Mouse (Mus musculus) midbrain, embryonic 15.5 days (tissue): ENCODE results near the gene B430306N03Rik. TPM values are rescaled to one million over a fixed set of nuclear protein-coding genes. Genes with fewer than 3 reads are reported as not detected.
A peak's percentile ranks its signal among the peaks of the same experiment; 100 is the strongest.

Experiments used
- ATAC-seq: fragments of 200-750 bp; cut with Nextera tagmentation; replicated peaks from 2 replicates; pipeline ENCODE4 v1.8.0; 2017; ENCODE audit warnings: moderate TSS enrichment
- H3K27ac ChIP-seq: fragments of 300-500 bp; sonication (generic); 2 replicates; pipeline ENCODE4 v1.5.1; 2015; ENCODE audit warnings: mild to moderate bottlenecking, inconsistent platforms
- H3K27me3 ChIP-seq: fragments of 300-500 bp; sonication (generic); replicated peaks from 2 replicates; pipeline ENCODE4 v1.6.1; 2015; ENCODE audit warnings: inconsistent platforms
- H3K36me3 ChIP-seq: fragments of 300-500 bp; sonication (generic); replicated peaks from 2 replicates; pipeline ENCODE4 v1.6.1; 2015; ENCODE audit warnings: inconsistent platforms
- H3K4me1 ChIP-seq: fragments of 300-500 bp; sonication (generic); 2 replicates; pipeline ENCODE4 v1.6.1; 2015; ENCODE audit warnings: inconsistent platforms
- H3K4me2 ChIP-seq: fragments of 300-500 bp; sonication (generic); 2 replicates; pipeline ENCODE4 v1.6.1; 2015; ENCODE audit warnings: inconsistent platforms, mild to moderate bottlenecking, moderate library complexity
- H3K4me3 ChIP-seq: fragments of 300-500 bp; sonication (generic); 2 replicates; pipeline ENCODE4 v1.5.1; 2015; ENCODE audit warnings: mild to moderate bottlenecking, inconsistent platforms
- H3K9ac ChIP-seq: fragments of 300-500 bp; sonication (generic); 2 replicates; pipeline ENCODE4 v1.6.1; 2015; ENCODE audit warnings: mild to moderate bottlenecking, inconsistent platforms
- H3K9me3 ChIP-seq: fragments of 300-500 bp; sonication (generic); 2 replicates; pipeline ENCODE4 v1.6.1; 2016; ENCODE audit warnings: inconsistent platforms
- whole genome bisulfite sequencing: fragments of 180-500 bp; shearing (Covaris S2); methylation state at CpG from one replicate; pipeline ENCODE4 v1.1.7; 2015; ENCODE audit warnings: mixed read lengths; 5-methylcytosine and 5-hydroxymethylcytosine counted together
- polyA plus RNA-seq: library from polyadenylated mRNA; unstranded; fragments of >200 nt; fragmentation: Nextera tagmentation; extraction: Ambion mirVana; gene quantifications from 2 replicates; pipeline ENCODE4 v1.2.1, GENCODE M21; 2015

The B430306N03Rik gene
- polyA plus RNA-seq, 1 experiment from 2014 or later: 0.09 TPM

DNA sequence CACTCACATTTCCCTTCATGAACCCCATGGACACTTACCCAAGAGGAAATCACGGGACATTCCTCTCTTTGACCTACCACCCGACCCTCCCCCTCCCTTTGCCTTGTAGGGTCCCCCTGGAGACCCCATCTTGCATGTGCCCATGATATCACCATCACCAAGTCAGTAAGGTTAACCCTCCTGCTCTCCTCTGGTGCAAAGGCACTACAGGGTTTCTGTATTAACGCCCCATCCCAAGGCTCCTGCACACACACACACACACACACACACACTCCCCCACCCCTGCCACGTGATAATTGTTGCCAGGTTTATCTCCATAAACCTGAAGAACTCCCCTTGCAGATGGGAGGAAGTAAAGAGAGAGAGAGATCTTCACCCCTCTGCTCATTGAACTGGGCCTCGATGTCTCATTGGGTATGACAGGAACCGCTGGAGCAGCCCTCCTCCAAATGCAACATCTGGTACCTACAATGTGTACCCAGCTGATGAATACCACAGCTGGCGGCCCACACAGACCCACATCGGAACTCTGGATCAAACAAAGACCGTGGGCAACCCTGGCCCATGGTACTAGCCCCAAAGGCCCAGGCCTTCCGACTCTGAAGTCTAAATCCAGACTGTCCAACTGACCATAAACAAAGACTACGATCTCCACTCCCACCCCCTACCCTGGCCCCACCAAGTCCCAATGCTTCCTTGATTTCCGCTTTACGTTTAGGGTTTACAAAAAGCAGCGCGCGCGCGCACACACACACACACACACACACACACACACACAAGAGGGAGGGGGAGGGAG, 34.8 kb upstream of the B430306N03Rik start:
- ATAC-seq: peak; percentile 65
- peaks cover 9% of the 10 kb centered on the region for H3K4me1 ChIP-seq
- no peaks in the 10 kb centered on the region for H3K9me3 ChIP-seq
- peak overlapping the region; percentile 30 for H3K4me3 ChIP-seq
- peak overlapping the region; percentile 34; the same call in 1 of the 2 replicates for H3K9ac ChIP-seq
- H3K36me3 ChIP-seq: no peaks in the 10 kb centered on the region
- whole genome bisulfite sequencing: 31% methylated on average over 14 of the region's 18 CpGs
- H3K27me3 ChIP-seq: no peaks in the 10 kb centered on the region
- peak overlapping the region; percentile 49 for H3K4me2 ChIP-seq
- H3K27ac ChIP-seq: no peak overlapping the region

DNA sequence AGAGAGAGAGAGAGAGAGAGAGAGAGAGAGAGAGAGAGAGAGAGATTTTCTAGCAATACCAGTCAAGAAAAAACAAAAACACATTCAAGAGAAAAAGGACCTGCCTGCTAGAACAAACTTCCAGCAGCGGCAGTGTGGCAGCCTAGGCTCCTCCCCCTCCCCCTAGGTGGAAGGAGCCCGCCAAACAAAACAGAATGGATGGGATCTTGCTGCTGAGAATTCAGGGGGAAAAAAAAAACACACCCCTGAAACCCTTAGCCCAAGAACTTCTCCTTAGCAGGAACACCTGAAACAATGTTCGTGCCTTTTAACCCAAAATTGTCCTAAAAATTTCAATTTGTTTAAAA, 34.2 kb upstream of the B430306N03Rik start:
- Histone ChIP-seq H3K9ac (peak overlapping the region; percentile 34; the same call in 1 of the 2 replicates), H3K4me2 (peak overlapping the region; percentile 49), H3K4me1 (peaks cover 9% of the 10 kb centered on the region), H3K27me3 (no peaks in the 10 kb centered on the region), H3K36me3 (no peaks in the 10 kb centered on the region), H3K4me3 (peak overlapping the region; percentile 30), H3K27ac (no peak overlapping the region), H3K9me3 (no peaks in the 10 kb centered on the region)
- WGBS: 10% methylated on average over 3 of the region's 3 CpGs
- ATAC-seq: 0 out of 2 replicates have a peak, but pooled peaks have one; percentile 71

DNA sequence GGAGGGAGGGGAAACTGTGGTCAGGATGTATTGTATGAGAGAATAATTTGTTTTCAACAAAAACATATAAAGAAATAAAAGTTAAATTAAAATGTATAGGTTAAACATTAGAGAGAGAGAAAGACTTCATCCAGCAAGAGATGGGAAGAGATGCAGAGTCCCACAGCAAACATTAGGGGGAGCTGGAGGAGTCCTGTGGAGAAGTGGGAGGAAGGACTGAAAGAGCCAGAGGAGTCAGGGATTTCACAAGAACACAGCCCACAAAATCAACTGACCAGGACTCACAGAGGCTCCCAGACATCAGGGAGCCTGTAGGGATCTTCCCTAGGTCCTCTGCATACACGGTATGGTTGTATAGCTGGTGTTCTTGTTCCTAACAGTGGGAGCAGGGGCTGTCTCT, 29.2 kb upstream of the B430306N03Rik start:
- Histone ChIP-seq H3K9ac (no peak overlapping the region), H3K4me2 (no peak overlapping the region), H3K27ac (no peak overlapping the region), H3K36me3 (no peaks in the 10 kb centered on the region), H3K4me3 (no peak overlapping the region), H3K4me1 (peaks cover 2% of the 10 kb centered on the region; the same call in 1 of the 2 replicates), H3K9me3 (no peaks in the 10 kb centered on the region), H3K27me3 (no peaks in the 10 kb centered on the region)
- WGBS: 54% methylated on average over 1 of the region's 1 CpGs
- ATAC-seq: no peak

DNA sequence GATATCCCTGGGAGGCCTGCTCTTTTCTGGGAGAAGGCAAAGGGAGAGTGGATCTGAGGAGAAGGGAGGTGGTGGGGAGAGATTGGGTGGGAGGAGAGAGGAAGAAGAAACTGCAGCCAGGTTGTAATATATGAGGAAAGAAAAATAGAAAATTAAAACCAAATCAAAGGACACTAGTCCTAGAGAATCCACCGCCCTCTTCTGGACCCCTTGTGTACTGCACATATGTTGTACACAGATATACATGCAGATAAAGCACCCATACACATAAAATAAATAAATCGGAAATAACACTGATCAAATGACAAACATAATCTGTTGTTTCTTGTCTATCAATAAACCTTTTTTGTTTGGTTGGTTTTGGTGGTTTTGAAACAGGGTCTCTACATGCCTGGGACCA, 28.7 kb upstream of the B430306N03Rik start:
- Histone ChIP-seq H3K4me3 (no peak overlapping the region), H3K9me3 (no peaks in the 10 kb centered on the region), H3K4me1 (no peaks in the 10 kb centered on the region), H3K27ac (no peak overlapping the region), H3K9ac (no peak overlapping the region), H3K4me2 (no peak overlapping the region), H3K27me3 (no peaks in the 10 kb centered on the region), H3K36me3 (no peaks in the 10 kb centered on the region)
- 70% methylated on average over 2 of the region's 2 CpGs for WGBS
- no peak for ATAC-seq

DNA sequence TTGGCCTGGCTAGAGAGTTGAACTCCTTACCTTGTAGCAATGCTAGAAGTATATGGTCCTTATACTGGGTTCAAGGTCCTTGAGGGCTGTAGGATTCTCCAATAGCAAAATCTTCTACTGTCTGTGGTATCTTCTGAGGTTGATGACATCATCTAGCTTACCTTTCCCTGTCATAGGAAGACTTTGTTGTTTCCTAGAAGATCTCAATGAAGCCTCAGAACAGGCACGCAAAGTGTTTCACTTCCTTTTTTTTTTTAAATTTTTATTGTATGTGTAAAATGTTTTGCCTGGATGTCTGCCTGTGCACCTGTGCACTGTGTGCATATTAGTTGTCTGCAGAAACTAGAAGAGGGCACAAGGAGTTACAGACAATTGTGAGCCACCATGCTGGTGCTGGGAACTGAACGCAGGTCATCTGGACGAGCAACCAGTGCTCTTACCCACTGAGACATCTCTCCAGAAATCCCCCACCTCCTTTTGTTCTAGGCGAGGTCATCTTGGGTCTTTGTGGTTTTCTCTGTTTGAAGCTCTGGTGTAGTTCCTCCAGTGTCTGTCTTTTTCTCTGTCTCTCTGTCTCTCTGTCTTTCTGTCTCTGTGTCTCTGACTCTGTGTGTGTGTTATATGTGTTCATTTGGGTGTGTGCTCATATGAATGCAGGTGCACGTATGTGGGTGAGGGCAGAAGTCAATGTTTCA, 22.3 kb upstream of the B430306N03Rik start:
- no peak overlapping the region for H3K9ac ChIP-seq
- no peaks in the 10 kb centered on the region for H3K9me3 ChIP-seq
- no peak overlapping the region for H3K4me3 ChIP-seq
- no peak for ATAC-seq
- no peaks in the 10 kb centered on the region for H3K4me1 ChIP-seq
- no peaks in the 10 kb centered on the region for H3K27me3 ChIP-seq
- WGBS: 85% methylated on average over 5 of the region's 5 CpGs
- no peak overlapping the region for H3K27ac ChIP-seq
- H3K4me2 ChIP-seq: no peak overlapping the region
- no peaks in the 10 kb centered on the region for H3K36me3 ChIP-seq

DNA sequence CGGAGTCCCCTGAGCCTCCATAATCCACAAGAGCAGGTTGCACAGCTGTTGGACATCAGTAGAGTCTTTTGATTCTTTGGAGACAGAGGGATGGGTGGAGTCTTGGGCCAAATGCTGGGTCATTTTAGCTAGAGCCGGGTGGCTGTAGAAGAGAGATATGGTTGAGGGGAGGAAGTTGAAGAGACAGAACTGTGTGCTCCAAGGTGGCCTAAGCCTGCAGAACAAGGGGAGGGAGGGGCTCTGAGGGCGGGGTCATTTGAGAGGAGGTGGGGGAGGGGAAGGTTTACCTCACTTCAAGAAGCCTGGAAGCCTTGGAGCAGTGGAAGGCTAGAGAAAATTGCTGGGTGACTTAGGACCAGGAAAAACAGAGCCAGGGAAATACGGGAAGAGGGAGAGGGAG, 16.7 kb upstream of the B430306N03Rik start, which contains the start of gene Treml2:
TSS of gene Treml2 (plus strand) at position 296 of the 400 bp plus-strand sequence.
- Histone ChIP-seq H3K27me3 (no peaks in the 10 kb centered on the region), H3K4me3 (no peak within 1 kb of the TSS), H3K4me1 (no peaks in the 10 kb centered on the region), H3K36me3 (no peaks in the 10 kb centered on the region), H3K27ac (no peak within 1 kb of the TSS), H3K9me3 (no peaks in the 10 kb centered on the region), H3K9ac (no peak within 1 kb of the TSS), H3K4me2 (no peak within 1 kb of the TSS)
- no peak for ATAC-seq
- 44% methylated on average over 3 of the region's 4 CpGs for WGBS

DNA sequence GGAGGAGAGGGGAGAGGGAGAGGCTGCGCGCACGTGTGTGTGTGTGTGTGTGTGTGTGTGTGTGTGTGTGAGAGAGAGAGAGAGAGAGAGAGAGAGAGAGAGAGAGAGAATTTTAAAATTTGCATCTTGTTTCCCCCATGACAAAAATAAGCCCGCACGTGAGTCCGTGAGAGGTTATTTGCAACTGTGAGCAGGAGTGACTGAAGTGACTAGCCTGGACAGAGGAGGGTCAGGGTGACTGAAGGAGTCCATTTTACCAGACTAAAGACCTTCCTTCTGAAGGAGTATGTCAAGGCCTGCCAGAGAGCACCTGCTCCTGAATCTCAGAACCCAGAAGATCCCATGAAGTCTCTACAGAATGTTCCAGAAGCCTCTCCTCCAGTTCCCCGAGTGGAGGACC, 16.2 kb upstream of the B430306N03Rik start:
- Histone ChIP-seq H3K4me2 (no peak overlapping the region), H3K27me3 (no peaks in the 10 kb centered on the region), H3K27ac (no peak overlapping the region), H3K4me3 (no peak overlapping the region), H3K9ac (no peak overlapping the region), H3K4me1 (no peaks in the 10 kb centered on the region), H3K36me3 (no peaks in the 10 kb centered on the region), H3K9me3 (no peaks in the 10 kb centered on the region)
- WGBS: 50% methylated on average over 7 of the region's 7 CpGs
- ATAC-seq: no peak

DNA sequence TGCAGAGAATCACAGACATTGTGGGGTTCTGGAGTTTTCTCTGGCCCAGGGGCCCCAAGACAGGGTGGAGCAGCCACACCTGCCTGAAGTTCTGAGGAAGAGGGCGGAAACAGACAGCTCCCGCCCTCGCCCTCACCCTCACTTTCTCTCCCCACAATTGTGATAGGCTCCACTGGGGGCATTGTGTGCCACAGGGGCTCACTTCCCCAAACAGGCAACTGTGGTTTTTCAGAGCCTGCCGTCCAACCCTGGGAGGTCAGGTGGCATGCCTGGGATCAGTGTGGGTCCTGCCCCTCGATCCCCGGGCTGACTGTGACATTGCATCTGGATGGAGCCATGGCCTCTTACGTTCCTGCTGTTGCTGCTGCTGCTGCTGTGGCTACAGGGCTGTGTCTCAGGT, 15.7 kb upstream of the B430306N03Rik start:
- Histone ChIP-seq H3K4me1 (no peaks in the 10 kb centered on the region), H3K27me3 (no peaks in the 10 kb centered on the region), H3K4me2 (no peak overlapping the region), H3K4me3 (no peak overlapping the region), H3K27ac (no peak overlapping the region), H3K9ac (no peak overlapping the region), H3K9me3 (no peaks in the 10 kb centered on the region), H3K36me3 (no peaks in the 10 kb centered on the region)
- no peak for ATAC-seq
- WGBS: 77% methylated on average over 7 of the region's 7 CpGs

DNA sequence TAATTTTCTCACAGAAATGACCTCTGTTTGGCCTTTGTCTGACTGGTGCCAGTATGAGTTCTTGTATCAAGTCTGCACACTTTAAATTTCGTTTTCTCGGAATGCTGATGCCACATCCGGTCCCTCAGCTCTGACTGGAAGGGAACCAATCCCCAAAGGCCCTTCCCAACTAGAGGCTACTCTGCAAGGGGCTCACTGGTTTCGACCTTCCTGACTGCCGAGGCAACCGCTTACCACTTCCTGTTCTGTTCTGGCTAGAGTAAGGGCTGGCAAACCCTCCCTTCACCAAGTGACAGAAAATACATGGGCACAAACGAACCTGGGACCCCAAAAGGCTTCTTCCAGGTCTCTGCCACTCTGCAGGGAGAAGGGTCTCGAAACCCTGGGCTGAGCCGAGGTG, 15.1 kb upstream of the B430306N03Rik start:
- WGBS: 76% methylated on average over 9 of the region's 9 CpGs

DNA sequence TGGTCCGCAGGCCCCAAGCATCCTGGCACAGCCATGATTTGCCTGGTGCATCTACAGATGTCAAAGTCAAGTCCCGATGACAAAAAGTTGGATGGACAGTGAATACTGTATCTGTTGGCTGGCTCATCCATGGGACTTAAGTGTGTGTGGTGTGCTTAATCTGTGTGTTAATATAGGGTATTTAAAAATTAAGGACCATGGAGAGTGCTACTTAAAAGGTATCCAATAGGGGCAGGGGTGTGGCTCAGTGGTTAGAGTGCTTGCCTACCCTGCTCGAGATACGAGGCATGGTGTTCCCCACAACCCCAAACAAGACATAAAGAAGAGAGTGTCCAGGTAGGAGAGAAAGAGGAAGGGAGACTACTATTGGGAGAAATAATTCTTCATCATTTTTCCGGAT, 14.1 kb upstream of the B430306N03Rik start:
- no peak for ATAC-seq
- no peaks in the 10 kb centered on the region for H3K27me3 ChIP-seq
- 92% methylated on average over 5 of the region's 5 CpGs for WGBS

More for the DNA sequence above, 15.1 kb upstream of the B430306N03Rik start:
- Histone ChIP-seq H3K36me3 (no peaks in the 10 kb centered on the region), H3K4me1 (no peaks in the 10 kb centered on the region), H3K27me3 (no peaks in the 10 kb centered on the region), H3K9ac (no peak overlapping the region), H3K9me3 (no peaks in the 10 kb centered on the region), H3K27ac (no peak overlapping the region), H3K4me3 (no peak overlapping the region), H3K4me2 (no peak overlapping the region)
- ATAC-seq: no peak

DNA sequence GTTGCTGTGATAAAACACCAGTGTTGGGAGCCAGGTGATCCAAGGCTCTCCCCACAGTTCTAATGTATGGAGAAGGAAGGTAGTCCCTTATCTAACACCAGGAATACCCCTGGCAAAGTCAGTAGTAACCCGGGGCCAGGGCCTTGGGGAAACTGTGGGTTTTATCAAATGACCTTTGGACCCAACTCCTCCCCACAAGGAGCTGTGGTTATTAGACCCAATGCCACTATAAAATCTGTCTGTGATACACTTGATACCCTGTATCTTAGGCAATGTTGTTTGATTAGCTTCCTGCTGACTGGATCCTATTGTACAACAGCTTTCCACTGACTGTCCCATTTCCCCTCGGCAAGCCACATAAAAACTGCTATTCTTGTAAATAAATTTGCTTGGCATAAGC, 3.8 kb upstream of the B430306N03Rik start:
- Histone ChIP-seq H3K4me1 (no peaks in the 10 kb centered on the region), H3K36me3 (no peaks in the 10 kb centered on the region), H3K4me3 (no peak overlapping the region), H3K4me2 (no peak overlapping the region), H3K9ac (no peak overlapping the region), H3K27me3 (no peaks in the 10 kb centered on the region), H3K9me3 (no peaks in the 10 kb centered on the region), H3K27ac (no peak overlapping the region)
- ATAC-seq: no peak
- 77% methylated on average over 2 of the region's 2 CpGs for WGBS

More for the DNA sequence above, 14.1 kb upstream of the B430306N03Rik start:
- no peak overlapping the region for H3K4me3 ChIP-seq
- H3K4me2 ChIP-seq: no peak overlapping the region
- H3K27ac ChIP-seq: no peak overlapping the region
- H3K9ac ChIP-seq: no peak overlapping the region
- no peaks in the 10 kb centered on the region for H3K4me1 ChIP-seq
- no peaks in the 10 kb centered on the region for H3K9me3 ChIP-seq
- H3K36me3 ChIP-seq: no peaks in the 10 kb centered on the region

DNA sequence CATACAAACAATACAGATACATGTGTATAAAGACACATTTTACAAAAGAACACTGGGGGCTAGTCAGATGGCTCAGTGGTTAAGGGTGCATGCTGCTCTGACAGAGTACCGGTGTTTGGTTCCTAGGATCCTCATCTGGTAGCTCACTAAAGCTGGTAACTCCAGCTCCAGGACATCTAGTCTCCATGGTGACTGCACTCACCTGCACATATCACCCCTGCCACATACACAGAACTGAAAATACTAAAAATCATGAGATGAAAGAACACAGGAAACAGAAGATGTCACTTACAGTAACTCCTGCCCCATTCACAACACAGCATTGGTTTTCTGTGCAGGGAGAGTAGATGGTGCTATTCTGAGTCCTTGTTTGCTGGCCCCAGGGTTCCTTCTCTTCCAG, 2.7 kb downstream of the B430306N03Rik start:
- Histone ChIP-seq H3K27ac (no peak overlapping the region), H3K27me3 (no peaks in the 10 kb centered on the region), H3K4me1 (no peaks in the 10 kb centered on the region), H3K36me3 (no peaks in the 10 kb centered on the region), H3K9me3 (no peaks in the 10 kb centered on the region), H3K9ac (no peak overlapping the region), H3K4me2 (no peak overlapping the region), H3K4me3 (no peak overlapping the region)
- 94% methylated on average over 1 of the region's 1 CpGs for WGBS
- no peak for ATAC-seq
